Mouse (Mus musculus) lung, postnatal 10 days (tissue): Measurements from ENCODE around the gene Irf4.

Experiments
- DNase-seq: peaks from one replicate; pipeline ENCODE4 v3.0.0; 2021

The Irf4 gene

DNA sequence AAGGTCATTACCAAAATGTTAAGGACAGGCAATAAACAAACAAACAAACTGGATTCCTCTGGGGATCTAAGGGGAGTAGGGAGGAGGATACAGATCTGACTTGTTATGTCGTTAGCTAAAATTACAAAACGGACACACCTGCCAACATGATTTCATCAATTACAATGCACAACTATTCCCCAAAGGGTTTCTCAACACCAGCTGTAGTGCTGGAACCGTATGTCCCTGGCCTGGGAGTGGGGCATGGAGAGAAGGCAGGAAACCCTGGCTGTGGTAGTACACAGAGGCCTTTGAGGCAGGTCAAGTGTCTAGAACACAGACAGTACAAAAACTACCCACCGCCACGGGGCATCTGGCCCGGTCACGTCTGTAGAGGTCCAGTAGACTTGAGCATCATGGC lies 60.2 kb downstream of the Irf4 start:
- DNase-seq: no peak

DNA sequence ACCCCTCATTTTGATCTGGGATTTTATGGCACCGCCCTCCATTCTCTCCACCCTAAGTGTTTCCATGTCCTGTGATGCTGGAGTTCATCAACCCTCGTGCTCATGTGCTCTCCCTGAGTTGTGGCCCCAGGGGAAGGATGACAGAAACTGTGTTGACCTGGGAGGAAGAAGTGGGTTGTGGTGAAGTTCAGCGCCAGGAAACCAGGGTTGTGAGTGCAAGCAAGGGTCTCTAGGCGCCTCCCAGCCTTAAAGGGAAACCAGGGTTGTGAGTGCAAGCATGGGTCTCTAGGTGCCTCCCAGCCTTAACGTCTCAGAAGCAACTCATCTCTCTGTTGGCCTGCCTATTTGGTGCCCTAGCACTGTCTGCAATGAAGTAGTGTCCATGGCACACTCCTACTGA lies 64.4 kb downstream of the Irf4 start:
- no peak for DNase-seq

DNA sequence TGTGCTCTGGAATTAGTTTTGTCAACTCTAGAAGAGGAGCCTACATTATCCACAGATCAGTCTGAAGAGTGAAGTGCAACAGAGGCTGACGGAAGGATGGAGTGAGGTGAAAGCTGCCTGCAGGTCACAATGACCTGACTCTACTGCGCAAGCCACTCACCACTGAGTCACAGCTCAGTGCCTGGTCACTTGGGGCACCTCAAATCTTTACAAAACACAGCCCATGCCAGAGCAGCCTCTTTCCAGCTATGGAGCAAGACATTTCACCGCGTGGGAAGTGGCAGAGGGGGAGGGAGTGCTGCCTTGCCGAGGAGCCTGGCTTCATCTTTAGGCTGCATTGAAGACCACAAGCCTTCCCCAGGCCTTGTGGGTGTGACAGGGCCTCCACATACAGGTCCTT lies 65.2 kb downstream of the Irf4 start:
- DNase-seq: no peak
